Comparison of ENCODE assay signal across 16 mouse cellular contexts in genomic region chr10:111408887-111409286, GRCm38 (mm10).
"Had no signal": no experiment of that assay in that cellular context is flagged by ENCODE, and none has a peak within 500 bp of the region (broad histone marks: within the 10 kb centered on the region; RNA-seq: fewer than 3 reads in every experiment).

No protein-coding gene starts in this region.

- H3K9me3 ChIP-seq: lung, embryonic 15.5 days; midbrain, embryonic 13.5 days; midbrain, embryonic 15.5 days; neural tube, embryonic 12.5 days had no signal

- H3K27me3 ChIP-seq: lung, embryonic 15.5 days; midbrain, embryonic 13.5 days; midbrain, embryonic 15.5 days; neural tube, embryonic 12.5 days had no signal

- H3K27ac ChIP-seq: lung, embryonic 15.5 days; midbrain, embryonic 13.5 days; midbrain, embryonic 15.5 days; neural tube, embryonic 12.5 days had no signal

- DNase-seq: liver, postnatal 0 days; lung, adult 2 months; lung, postnatal 4 days; retina, postnatal 1 day; right cerebral cortex, adult 18-20 months; right cerebral cortex, postnatal 25 days; right cerebral cortex, postnatal 4 days; spleen, adult 18-20 months; thymus, adult 18-20 months; thymus, postnatal 14 days; thymus, postnatal 36 days had no signal

- H3K36me3 ChIP-seq: lung, embryonic 15.5 days; midbrain, embryonic 13.5 days; midbrain, embryonic 15.5 days; neural tube, embryonic 12.5 days had no signal

- ATAC-seq: liver, postnatal 0 days; lung, postnatal 0 days; midbrain, embryonic 13.5 days; midbrain, embryonic 15.5 days had no signal

- H3K4me1 ChIP-seq: midbrain, embryonic 13.5 days; midbrain, embryonic 15.5 days; neural tube, embryonic 12.5 days had no signal

- H3K4me3 ChIP-seq: lung, embryonic 15.5 days; midbrain, embryonic 13.5 days; midbrain, embryonic 15.5 days; neural tube, embryonic 12.5 days had no signal
